Mouse (Mus musculus) kidney, postnatal 4 days (tissue): ENCODE data around the gene Mat2a.

Experiments used
- DNase-seq, 2 experiments: peaks; one replicate each; pipeline ENCODE4 v3.0.0; 2021; ENCODE audit warnings: mixed read lengths in 2 of 2

Gene Mat2a

GRCm38 (mm10) chr6:72415181-72415580 lies 24.2 kb downstream of the Mat2a start:
- no peak for DNase-seq

- DNase-seq: peak; percentile 98
Measured at GRCm38 (mm10) chr6:72414076-72414756, 25.1 kb downstream of the Mat2a start, which contains the start of gene Ggcx. Gene Ggcx, plus strand, starts transcription at chr6:72414308.

DNA sequence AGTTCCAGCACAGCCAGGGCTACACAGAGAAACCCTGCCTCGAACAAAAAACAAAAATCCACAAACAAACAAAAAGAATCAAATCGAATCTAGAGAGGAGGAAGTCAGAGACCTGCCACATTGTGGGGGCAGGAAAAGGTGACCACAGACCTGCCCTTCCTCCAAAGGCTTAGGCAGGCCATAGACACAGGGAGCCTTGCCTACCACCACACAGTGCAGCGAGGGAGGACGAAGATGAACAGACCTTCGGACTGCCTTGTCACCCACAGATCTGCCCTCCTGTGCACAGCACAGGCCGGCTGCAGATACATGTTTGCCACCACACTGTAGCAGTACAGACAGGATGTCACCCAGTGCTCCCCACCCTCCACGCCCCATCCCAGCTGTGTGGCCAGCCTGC lies 28.8 kb downstream of the Mat2a start:
- no peak for DNase-seq

DNA sequence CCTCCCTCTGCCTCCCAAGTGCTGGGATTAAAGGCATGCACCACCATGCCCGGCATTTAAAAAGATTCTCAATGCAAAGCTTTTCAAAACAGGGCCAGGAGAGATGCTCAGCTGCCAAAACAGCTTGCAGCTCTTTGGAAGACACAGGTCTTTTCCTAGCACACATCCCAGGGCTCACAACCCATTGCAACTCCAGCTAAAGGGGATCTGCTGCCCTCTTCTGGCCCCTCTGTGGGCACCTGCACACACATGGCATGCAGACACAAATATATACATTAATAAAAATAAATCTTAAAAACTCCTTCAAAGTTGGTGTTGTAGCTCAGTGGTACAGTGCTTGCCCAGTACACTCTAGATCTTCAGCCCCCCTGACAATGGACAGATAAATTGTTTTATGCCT lies 29.4 kb downstream of the Mat2a start:
- DNase-seq: no peak

- DNase-seq: peak; percentile 77 to 83
Measured at GRCm38 (mm10) chr6:72409567-72409966, 29.8 kb downstream of the Mat2a start.

DNA sequence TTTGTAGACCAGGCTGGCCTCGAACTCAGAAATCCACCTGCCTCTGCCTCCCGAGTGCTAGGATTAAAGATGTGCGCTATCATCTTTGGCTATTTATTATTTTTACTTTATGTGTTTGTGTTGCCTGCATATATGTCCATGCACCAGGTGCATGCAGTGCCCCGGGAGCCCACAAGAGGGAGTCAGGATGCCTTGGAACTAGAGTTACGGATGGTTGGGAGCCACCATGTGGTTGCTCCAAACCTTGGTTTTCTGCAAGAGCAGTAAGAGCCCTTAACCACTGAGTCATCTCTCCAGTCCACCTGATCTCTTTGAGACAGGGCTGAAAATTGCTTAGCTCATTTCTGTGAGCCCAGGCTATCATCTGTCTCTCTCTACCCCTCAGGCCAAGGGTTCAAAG lies 32.2 kb downstream of the Mat2a start:
- peak; percentile 93 for DNase-seq

GRCm38 (mm10) chr6:72405356-72405755 lies 34.0 kb downstream of the Mat2a start:
- no peak for DNase-seq

- DNase-seq: peak; percentile 87 to 89
Measured at GRCm38 (mm10) chr6:72401875-72402274, 37.5 kb downstream of the Mat2a start.

DNA sequence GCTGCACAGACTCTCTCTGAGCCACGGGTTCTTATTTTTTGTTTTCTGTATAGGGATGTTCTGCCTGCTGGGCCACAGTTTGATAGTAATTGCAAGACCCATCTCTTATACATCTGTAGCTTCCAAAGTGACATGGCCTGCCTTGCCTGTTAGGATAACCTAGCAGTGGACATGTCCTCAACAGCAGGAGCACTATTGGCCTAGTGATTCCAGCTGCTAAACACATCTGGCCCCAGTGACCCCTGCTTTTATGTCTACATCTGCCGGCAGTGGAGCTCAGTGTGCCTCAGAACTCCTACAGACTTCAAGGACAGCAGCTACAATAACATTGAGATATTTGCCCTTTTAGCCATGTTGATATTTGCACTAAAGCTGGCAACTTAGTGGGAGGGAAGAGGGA lies 39.4 kb downstream of the Mat2a start:
- DNase-seq: no peak

GRCm38 (mm10) chr6:72396837-72397251 lies 42.5 kb downstream of the Mat2a start:
- DNase-seq: no peak

DNA sequence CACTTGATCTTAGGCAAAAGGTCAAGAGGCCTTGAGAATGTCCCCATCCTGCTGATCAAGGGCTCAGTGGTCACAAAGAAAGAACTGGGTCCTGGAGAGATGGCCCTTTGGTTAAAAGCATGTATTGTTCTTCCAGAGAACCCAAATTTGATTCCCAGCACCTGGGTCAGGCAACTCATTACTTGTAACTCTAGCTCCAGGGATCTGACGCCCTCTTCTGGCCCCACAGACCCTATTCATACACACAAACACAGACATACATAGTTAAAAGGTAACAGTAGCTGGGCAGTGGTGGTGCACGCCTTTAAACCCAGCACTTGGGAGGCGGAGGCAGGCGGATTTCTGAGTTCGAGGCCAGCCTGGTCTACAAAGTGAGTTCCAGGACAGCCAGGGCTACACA lies 47.0 kb downstream of the Mat2a start:
- no peak for DNase-seq

DNA sequence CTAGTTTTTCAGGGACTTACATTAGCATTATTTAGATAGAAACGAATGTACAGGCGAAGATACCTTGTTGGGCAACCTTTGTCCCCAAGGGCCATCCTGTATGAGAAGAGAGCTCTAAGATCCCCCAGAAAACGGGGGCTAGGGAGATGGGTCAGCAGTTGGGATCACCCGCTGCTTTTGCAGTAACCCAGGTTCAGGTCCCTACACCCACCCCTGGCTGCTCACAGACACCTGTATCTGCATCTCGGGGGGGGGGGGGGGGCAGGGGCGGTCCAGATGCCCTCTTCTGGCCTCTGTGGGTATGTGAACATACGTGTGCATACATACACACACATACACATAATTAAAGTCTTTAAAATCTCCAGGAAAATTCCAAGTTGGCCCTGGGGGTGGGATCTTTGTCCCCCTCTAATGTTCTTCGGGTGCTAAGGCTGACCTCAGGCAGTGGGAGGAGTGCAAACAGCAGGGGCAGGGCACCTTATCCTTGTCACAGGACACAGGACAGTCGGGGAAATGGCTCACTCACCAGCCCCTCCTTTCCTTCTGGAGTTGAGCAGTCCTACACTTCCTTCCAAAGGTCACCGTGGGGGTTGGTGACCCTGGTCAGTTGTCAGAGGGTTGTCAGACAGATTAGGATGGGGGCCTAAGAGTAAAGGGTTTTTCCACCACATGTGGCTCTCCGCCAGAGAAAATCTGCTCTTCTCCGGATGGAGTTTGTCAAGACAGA lies 48.4 kb downstream of the Mat2a start:
- DNase-seq: peak; percentile 88 to 93

GRCm38 (mm10) chr6:72389941-72390771 lies 49.2 kb downstream of the Mat2a start, which contains the start of gene Vamp8:
Gene Vamp8, minus strand, starts transcription at chr6:72390703.
- DNase-seq: peak; percentile 88 to 92

DNA sequence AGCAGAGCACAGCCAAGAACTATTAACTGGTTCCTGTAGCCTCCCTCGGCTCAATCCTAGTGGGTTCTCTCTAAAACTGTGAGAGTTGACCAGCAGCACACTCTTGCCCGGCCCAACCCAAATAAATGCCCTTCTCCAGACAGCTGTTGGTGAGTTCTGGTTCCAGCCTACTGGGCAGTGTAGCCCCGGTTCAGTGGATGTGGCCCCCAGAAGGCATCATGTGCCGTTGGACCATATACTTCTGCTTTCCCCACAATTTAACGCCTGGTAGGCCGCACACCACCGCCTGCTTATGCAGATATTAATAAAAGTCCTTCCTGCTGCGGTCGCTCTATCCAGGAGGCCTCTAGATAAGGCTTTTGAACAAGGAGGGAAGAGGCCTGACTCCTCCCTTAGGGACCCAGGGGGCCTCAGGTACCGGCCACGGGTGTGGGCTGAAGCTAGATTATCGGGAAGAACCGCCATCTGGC lies 49.9 kb downstream of the Mat2a start:
- DNase-seq: peak; percentile 52 to 68

- no peak for DNase-seq
Measured at GRCm38 (mm10) chr6:72388791-72389329, 50.5 kb downstream of the Mat2a start.

- DNase-seq: no peak
Measured at GRCm38 (mm10) chr6:72388266-72388665, 51.1 kb downstream of the Mat2a start.

GRCm38 (mm10) chr6:72387816-72388215 lies 51.5 kb downstream of the Mat2a start:
- no peak for DNase-seq

DNA sequence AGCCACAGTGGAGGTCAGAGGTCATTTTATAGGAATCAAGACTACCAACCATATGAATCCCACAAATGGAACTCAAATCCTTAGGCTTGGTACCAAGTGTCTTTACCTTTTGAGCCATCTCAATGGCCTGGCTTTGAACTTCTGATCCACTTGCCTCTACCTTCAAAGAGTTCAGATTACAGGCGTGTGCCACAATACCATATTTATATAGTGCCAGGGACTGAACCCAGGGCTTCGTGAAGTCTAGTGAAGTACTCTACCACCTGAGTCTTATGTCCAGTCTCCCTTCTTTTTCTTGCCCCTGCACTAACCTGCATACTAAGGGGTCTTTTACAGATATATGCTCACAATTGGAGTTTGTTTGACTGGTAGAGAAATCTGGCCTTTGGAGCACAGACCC lies 52.8 kb downstream of the Mat2a start:
- DNase-seq: no peak

GRCm38 (mm10) chr6:72385258-72385657 lies 54.1 kb downstream of the Mat2a start:
- DNase-seq: no peak

GRCm38 (mm10) chr6:72383952-72384351 lies 55.4 kb downstream of the Mat2a start:
- DNase-seq: no peak

GRCm38 (mm10) chr6:72383142-72383820 lies 56.1 kb downstream of the Mat2a start:
- no peak for DNase-seq
